Mouse (Mus musculus) ES-Bruce4 (cell line): ENCODE measurements around the gene Anks1b. TPM values are rescaled to one million over a fixed set of nuclear protein-coding genes. Genes with fewer than 3 reads are reported as not detected.

Experiments used
- H3K27ac ChIP-seq: 2 replicates; pipeline ENCODE4 v1.5.1; 2012; ENCODE audit warnings: low read length, inconsistent platforms; ENCODE audit not compliant: insufficient read depth
- H3K27me3 ChIP-seq: 2 replicates; pipeline ENCODE4 v1.6.1; 2012; ENCODE audit warnings: mild to moderate bottlenecking, low read length, inconsistent platforms; ENCODE audit not compliant: control insufficient read depth, poor library complexity, insufficient read depth, severe bottlenecking
- H3K36me3 ChIP-seq: 2 replicates; pipeline ENCODE4 v1.6.1; 2012; ENCODE audit warnings: inconsistent platforms, mild to moderate bottlenecking, low read length, moderate library complexity; ENCODE audit not compliant: control insufficient read depth, poor library complexity, insufficient read depth, severe bottlenecking
- H3K4me1 ChIP-seq: one replicate; pipeline ENCODE4 v1.8.1; 2011; ENCODE audit warnings: low read length; ENCODE audit not compliant: control insufficient read depth, insufficient read depth
- H3K4me3 ChIP-seq: 2 replicates; pipeline ENCODE4 v1.5.1; 2011; ENCODE audit warnings: low read depth, mild to moderate bottlenecking, low read length
- H3K9ac ChIP-seq: 2 replicates; pipeline ENCODE4 v1.6.1; 2012; ENCODE audit warnings: low read depth, mild to moderate bottlenecking, inconsistent platforms; ENCODE audit not compliant: poor library complexity, severe bottlenecking
- H3K9me3 ChIP-seq: replicated peaks from 2 replicates; pipeline ENCODE4 v1.6.1; 2012; ENCODE audit warnings: mild to moderate bottlenecking, low read length, inconsistent platforms; ENCODE audit not compliant: control insufficient read depth, poor library complexity, insufficient read depth, severe bottlenecking
- CTCF ChIP-seq: IDR thresholded peaks from one replicate; pipeline ENCODE4 v1.8.1; 2011; ENCODE audit warnings: low read depth, low read length
- EP300 ChIP-seq: IDR thresholded peaks from 2 replicates; pipeline ENCODE4 v1.6.1; 2011; ENCODE audit warnings: low read depth, low read length; ENCODE audit not compliant: insufficient read depth
- POLR2A ChIP-seq: IDR thresholded peaks from one replicate; pipeline ENCODE4 v1.8.1; 2011; ENCODE audit warnings: low read length; ENCODE audit not compliant: insufficient read depth
- polyA plus RNA-seq: library from polyadenylated mRNA; stranded (reverse); fragments of >200 nt; gene quantifications from 2 replicates; pipeline ENCODE4 v1.2.4, GENCODE M21; 2011; ENCODE audit warnings: low read depth; ENCODE audit not compliant: missing spikeins, insufficient read depth, insufficient read length

The Anks1b gene
- polyA plus RNA-seq, 1 experiment, result 2.3 TPM

DNA sequence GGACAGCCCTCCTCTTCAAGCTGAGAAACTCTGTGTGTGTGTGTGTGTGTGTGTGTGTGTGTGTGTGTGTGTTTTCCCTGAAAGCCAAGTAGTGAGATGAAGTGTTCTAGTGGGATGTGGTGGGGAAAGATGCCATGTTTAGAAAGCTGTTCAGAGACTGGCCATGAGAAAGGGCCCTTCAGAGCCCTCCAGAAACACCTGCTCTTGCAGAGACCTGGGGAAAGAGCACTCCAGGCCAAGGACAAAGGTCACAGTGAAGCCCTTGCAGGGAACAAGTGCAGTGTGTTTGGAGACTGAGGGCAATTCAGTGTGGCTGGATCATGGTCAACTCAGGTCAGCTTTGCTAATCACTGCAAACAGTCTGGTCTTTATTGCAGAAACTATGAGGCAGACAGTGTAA lies 961.9 kb downstream of the Anks1b start:
- no peak for TF ChIP-seq CTCF
- TF ChIP-seq POLR2A, result no peak
- TF ChIP-seq EP300, result no peak
- Histone ChIP-seq H3K27ac (no peak overlapping the region), H3K4me3 (no peak overlapping the region)

DNA sequence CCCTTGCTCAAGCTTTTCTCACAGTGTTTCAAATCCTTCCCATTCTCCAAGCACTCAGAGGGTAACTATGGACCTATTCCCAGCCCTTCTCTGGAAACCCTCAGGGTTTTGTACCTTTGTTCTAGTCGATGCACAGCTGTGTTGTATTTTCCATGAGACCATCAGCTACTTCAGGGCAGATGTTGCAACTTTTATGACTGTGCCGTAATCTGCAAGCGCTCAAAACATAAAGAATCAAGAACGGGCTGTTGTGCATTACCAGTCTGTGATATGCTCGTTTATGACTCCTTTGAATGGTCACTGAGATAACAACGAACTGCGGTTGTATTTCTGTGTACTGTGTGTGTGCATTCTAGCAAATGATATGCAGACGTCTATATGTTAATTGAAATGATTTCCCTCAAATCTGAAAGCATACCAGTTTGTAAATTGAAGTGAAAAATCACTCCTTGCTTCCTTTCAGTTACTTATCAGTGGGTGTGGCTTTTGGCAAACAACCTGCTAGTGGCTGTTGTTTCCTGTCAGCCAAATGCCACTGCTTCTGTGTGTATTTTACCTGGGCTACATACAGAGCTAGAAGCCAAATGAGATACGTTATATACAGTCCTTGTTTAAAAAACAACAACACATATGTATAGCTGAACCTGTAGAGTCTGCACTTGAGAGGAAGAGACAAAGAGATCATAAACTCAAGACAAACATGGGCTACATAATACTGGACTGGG lies 966.5 kb downstream of the Anks1b start:
- no peak overlapping the region for H3K27ac ChIP-seq
- no peaks in the 10 kb centered on the region; the same call in 1 of the 2 replicates for H3K27me3 ChIP-seq
- no peaks in the 10 kb centered on the region for H3K36me3 ChIP-seq
- no peaks in the 10 kb centered on the region for H3K9me3 ChIP-seq
- TF ChIP-seq EP300, result no peak
- no peak for TF ChIP-seq POLR2A
- no peak for TF ChIP-seq CTCF
- H3K4me1 ChIP-seq, result no peaks in the 10 kb centered on the region
- no peak overlapping the region for H3K4me3 ChIP-seq
- H3K9ac ChIP-seq, result no peak overlapping the region

More for the DNA sequence above, 961.9 kb downstream of the Anks1b start:
- H3K9me3 ChIP-seq, result 0 out of 2 replicates have a peak, but pooled peaks cover 3% of the 10 kb centered on the region
- no peaks in the 10 kb centered on the region for H3K36me3 ChIP-seq
- H3K9ac ChIP-seq, result no peak overlapping the region
- no peaks in the 10 kb centered on the region for H3K4me1 ChIP-seq
- H3K27me3 ChIP-seq, result peaks cover 4% of the 10 kb centered on the region; the same call in 1 of the 2 replicates

GRCm38 (mm10) chr10:90842398-90842797 lies 969.1 kb downstream of the Anks1b start:
- no peak overlapping the region for H3K9ac ChIP-seq
- no peaks in the 10 kb centered on the region for H3K27me3 ChIP-seq
- no peaks in the 10 kb centered on the region for H3K36me3 ChIP-seq
- H3K27ac ChIP-seq, result no peak overlapping the region
- no peak overlapping the region for H3K4me3 ChIP-seq
- TF ChIP-seq POLR2A, result no peak
- no peak for TF ChIP-seq CTCF
- TF ChIP-seq EP300, result no peak
- H3K4me1 ChIP-seq, result no peaks in the 10 kb centered on the region
- H3K9me3 ChIP-seq, result no peaks in the 10 kb centered on the region

DNA sequence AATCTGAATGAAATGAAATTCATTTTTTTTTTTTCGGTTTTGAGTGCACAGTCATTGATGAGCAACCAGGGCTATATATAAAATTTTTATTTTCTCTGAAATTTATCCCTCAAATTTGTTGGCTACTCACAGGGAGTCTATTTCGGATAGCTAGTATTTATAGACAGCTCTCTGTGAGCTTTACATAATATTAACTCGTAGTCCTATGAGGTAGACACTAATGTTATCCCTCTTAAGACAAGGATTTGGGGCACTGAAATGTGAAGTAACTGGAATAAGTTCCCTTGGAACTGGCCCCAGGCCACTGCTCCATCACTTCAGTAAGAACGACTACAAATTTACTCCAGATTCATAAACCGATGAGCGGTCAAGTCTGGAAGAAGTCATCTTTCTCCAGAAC lies 977.8 kb downstream of the Anks1b start:
- Histone ChIP-seq H3K9me3 (no peaks in the 10 kb centered on the region), H3K4me3 (no peak overlapping the region), H3K36me3 (no peaks in the 10 kb centered on the region), H3K4me1 (no peaks in the 10 kb centered on the region), H3K9ac (no peak overlapping the region), H3K27me3 (peaks cover 1% of the 10 kb centered on the region; the same call in 1 of the 2 replicates), H3K27ac (no peak overlapping the region)
- TF ChIP-seq EP300, result no peak
- no peak for TF ChIP-seq POLR2A
- no peak for TF ChIP-seq CTCF

DNA sequence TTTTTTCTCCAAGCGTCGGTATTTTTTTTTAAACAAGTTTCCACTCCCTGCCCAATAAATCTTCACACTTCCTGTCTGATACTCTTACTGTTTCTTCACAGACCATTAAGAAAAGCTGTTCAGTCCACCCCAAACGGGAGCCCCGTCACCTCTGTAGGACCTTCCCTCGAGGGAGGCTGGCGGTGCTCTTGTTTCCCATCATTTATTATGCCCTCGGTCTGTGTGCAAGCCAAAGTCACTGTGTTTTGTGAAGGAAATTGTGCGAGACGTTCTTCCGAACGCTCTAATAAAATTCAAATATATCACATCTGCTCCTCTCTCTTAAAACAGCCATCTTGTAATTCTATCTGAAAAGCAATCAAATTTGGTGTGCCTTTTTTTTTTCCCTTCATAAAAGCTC lies 978.7 kb downstream of the Anks1b start:
- Histone ChIP-seq H3K9me3 (no peaks in the 10 kb centered on the region), H3K36me3 (no peaks in the 10 kb centered on the region), H3K9ac (no peak overlapping the region), H3K27me3 (peaks cover 1% of the 10 kb centered on the region; the same call in 1 of the 2 replicates), H3K4me1 (no peaks in the 10 kb centered on the region), H3K4me3 (no peak overlapping the region), H3K27ac (no peak overlapping the region)
- TF ChIP-seq CTCF, result no peak
- no peak for TF ChIP-seq EP300
- TF ChIP-seq POLR2A, result no peak

- Histone ChIP-seq H3K9ac (no peak overlapping the region), H3K27ac (no peak overlapping the region), H3K27me3 (peaks cover 1% of the 10 kb centered on the region; the same call in 1 of the 2 replicates), H3K4me3 (no peak overlapping the region), H3K4me1 (no peaks in the 10 kb centered on the region), H3K9me3 (no peaks in the 10 kb centered on the region), H3K36me3 (no peaks in the 10 kb centered on the region)
- TF ChIP-seq CTCF, result no peak
- no peak for TF ChIP-seq EP300
- TF ChIP-seq POLR2A, result no peak
Measured at GRCm38 (mm10) chr10:90852432-90852831, 979.1 kb downstream of the Anks1b start.
